Mouse (Mus musculus) forebrain, embryonic 11.5 days (tissue): ENCODE results near the gene Gm11437. TPM values are rescaled to one million over a fixed set of nuclear protein-coding genes. Genes with fewer than 3 reads are reported as not detected.

ENCODE experiments used
- ATAC-seq: fragments of 200-750 bp; cut with Nextera tagmentation; replicated peaks from 2 replicates; pipeline ENCODE4 v1.8.0; 2017; ENCODE audit warnings: moderate TSS enrichment; ENCODE audit not compliant: low FRiP score
- DNase-seq: peaks from one replicate; pipeline ENCODE4 v3.0.0-alpha.2; 2017; ENCODE audit warnings: low spot score
- H3K27ac ChIP-seq: fragments of 300-500 bp; sonication (generic); 2 replicates; pipeline ENCODE4 v1.5.1; 2014; ENCODE audit warnings: low read depth, low read length
- H3K27me3 ChIP-seq: fragments of 300-500 bp; sonication (generic); 2 replicates; pipeline ENCODE4 v1.6.1; 2014; ENCODE audit warnings: mild to moderate bottlenecking, low read length, mixed read lengths; ENCODE audit not compliant: control insufficient read depth, insufficient read depth
- H3K36me3 ChIP-seq: fragments of 300-500 bp; sonication (generic); 2 replicates; pipeline ENCODE4 v1.6.1; 2014; ENCODE audit warnings: mild to moderate bottlenecking, low read length, moderate library complexity, mixed read lengths; ENCODE audit not compliant: control insufficient read depth, insufficient read depth
- H3K4me1 ChIP-seq: fragments of 300-500 bp; sonication (generic); replicated peaks from 2 replicates; pipeline ENCODE4 v1.6.1; 2014; ENCODE audit warnings: low read length, mixed read lengths; ENCODE audit not compliant: control insufficient read depth, insufficient read depth
- H3K4me2 ChIP-seq: fragments of 300-500 bp; sonication (generic); 2 replicates; pipeline ENCODE4 v1.6.1; 2014; ENCODE audit warnings: low read depth, mild to moderate bottlenecking, low read length, moderate library complexity, mixed read lengths; ENCODE audit not compliant: severe bottlenecking
- H3K4me3 ChIP-seq: fragments of 300-500 bp; sonication (generic); 2 replicates; pipeline ENCODE4 v1.5.1; 2014; ENCODE audit warnings: low read depth, low read length
- H3K9ac ChIP-seq: fragments of 300-500 bp; sonication (generic); 2 replicates; pipeline ENCODE4 v1.6.1; 2014; ENCODE audit warnings: low read length
- H3K9me3 ChIP-seq: fragments of 300-500 bp; sonication (generic); 2 replicates; pipeline ENCODE4 v1.6.1; 2016; ENCODE audit warnings: low read length, mixed read lengths; ENCODE audit not compliant: control insufficient read depth
- WGBS: fragments of 180-500 bp; shearing (Covaris S2); extraction: QIAGEN DNeasy Blood & Tissue Kit; methylation state at CpG from one replicate; pipeline ENCODE4 v1.1.7; 2014; 5-methylcytosine and 5-hydroxymethylcytosine counted together
- polyA plus RNA-seq: library from polyadenylated mRNA; unstranded; fragments of >200 nt; fragmentation: Nextera tagmentation; extraction: Ambion mirVana; gene quantifications from 2 replicates; pipeline ENCODE4 v1.2.1, GENCODE M21; 2014

Gm11437 gene
- polyA plus RNA-seq, 1 experiment from 2014 or later, result not detected

DNA sequence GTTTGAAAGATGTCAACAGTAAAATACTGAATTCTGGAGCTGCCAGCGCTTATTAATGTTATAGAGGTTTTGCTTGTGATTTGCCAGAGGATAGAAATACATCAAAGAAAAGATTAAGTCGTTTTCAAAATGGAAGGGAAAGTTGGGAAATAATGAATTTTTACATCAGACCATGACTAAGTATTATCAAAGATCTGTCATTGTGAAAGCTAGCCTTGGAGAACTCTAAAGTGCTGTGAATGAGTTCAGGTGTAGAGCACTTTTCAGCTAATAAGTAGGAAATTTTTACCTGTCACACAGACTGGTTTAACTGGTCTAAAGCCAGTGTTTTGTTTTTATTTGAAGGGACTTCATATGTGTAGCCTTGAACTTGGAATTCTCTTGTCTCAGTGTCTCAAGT is 14.0 kb upstream of the Gm11437 start:
- ATAC-seq (no peak), DNase-seq (no peak)
- Histone ChIP-seq H3K4me1 (peaks cover 2% of the 10 kb centered on the region; the same call in 1 of the 2 replicates), H3K27me3 (no peaks in the 10 kb centered on the region), H3K4me3 (peak overlapping the region; percentile 75), H3K9me3 (no peaks in the 10 kb centered on the region), H3K9ac (peak overlapping the region; percentile 86), H3K36me3 (no peaks in the 10 kb centered on the region), H3K4me2 (peak overlapping the region; percentile 81; the same call in 1 of the 2 replicates), H3K27ac (no peak overlapping the region)
- WGBS, result 71% methylated on average over 2 of the region's 2 CpGs

GRCm38 (mm10) chr11:84179954-84180598 is 12.8 kb upstream of the Gm11437 start:
- peak overlapping the region; percentile 75 for H3K4me3 ChIP-seq
- no peaks in the 10 kb centered on the region for H3K36me3 ChIP-seq
- DNase-seq, result peak; percentile 87
- no peaks in the 10 kb centered on the region for H3K9me3 ChIP-seq
- WGBS, result under 1% methylated on average over 43 of the region's 44 CpGs
- peak overlapping the region; percentile 81 for H3K4me2 ChIP-seq
- peak overlapping the region; percentile 87 for H3K27ac ChIP-seq
- peak overlapping the region; percentile 86 for H3K9ac ChIP-seq
- peaks cover 2% of the 10 kb centered on the region; the same call in 1 of the 2 replicates for H3K4me1 ChIP-seq
- peak; percentile 58 for ATAC-seq
- no peaks in the 10 kb centered on the region for H3K27me3 ChIP-seq

DNA sequence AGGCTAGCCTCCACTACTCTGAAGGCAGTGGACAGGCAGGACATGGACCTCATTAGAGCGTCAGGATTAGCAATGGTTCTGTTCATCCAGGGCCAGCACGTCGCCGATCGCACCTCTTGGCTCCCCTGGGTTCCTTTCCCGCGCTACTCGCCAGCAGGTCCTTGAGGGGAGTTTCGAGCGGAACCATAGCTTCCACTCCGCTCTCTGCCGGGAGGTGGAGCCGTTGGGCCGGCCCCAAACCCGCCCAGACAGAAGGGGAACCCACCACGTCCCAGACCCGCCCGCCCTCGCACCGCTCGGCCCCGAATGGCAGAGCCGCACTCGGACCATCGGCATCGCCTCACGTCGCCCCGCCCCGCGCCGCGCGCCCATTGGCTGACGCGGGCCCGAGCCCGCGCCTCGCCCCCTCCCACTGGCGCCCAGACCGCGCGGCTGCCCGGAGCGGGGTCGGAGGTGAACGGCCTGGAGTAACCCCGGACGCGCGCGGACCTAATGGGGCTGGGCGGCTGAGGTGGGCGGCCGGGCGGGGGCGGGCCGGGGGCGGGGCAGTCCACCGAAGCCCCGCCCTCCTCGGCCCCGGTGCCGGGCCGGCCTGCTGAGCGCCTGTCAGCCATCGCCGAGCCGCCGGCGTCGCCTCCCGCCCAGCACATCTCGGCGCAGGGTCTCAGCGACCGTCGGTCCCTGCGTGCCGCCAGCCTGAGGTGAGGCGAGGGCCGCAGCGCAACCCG is 12.1 kb upstream of the Gm11437 start:
- Histone ChIP-seq H3K36me3 (no peaks in the 10 kb centered on the region), H3K4me3 (peak overlapping the region; percentile 75), H3K9me3 (no peaks in the 10 kb centered on the region), H3K27me3 (no peaks in the 10 kb centered on the region), H3K4me2 (peak overlapping the region; percentile 81), H3K4me1 (peaks cover 2% of the 10 kb centered on the region; the same call in 1 of the 2 replicates), H3K27ac (peak overlapping the region; percentile 87), H3K9ac (peak overlapping the region; percentile 86)
- ATAC-seq, result peak; percentile 98
- DNase-seq, result peak; percentile 99
- WGBS, result under 1% methylated on average over 64 of the region's 85 CpGs

- Histone ChIP-seq H3K9ac (no peak overlapping the region), H3K27me3 (no peaks in the 10 kb centered on the region), H3K36me3 (no peaks in the 10 kb centered on the region), H3K4me3 (no peak overlapping the region), H3K27ac (no peak overlapping the region), H3K4me1 (peaks cover 2% of the 10 kb centered on the region; the same call in 1 of the 2 replicates), H3K4me2 (peak overlapping the region; percentile 81; the same call in 1 of the 2 replicates), H3K9me3 (no peaks in the 10 kb centered on the region)
- DNase-seq, result no peak
- 45% methylated on average over 4 of the region's 4 CpGs for WGBS
- ATAC-seq, result no peak
Observed at GRCm38 (mm10) chr11:84178571-84178970, 11.3 kb upstream of the Gm11437 start.

- Histone ChIP-seq H3K4me3 (no peak overlapping the region), H3K36me3 (no peaks in the 10 kb centered on the region), H3K27ac (no peak overlapping the region), H3K4me1 (0 out of 2 replicates have a peak, but pooled peaks cover 2% of the 10 kb centered on the region), H3K9ac (no peak overlapping the region), H3K4me2 (no peak overlapping the region), H3K9me3 (no peaks in the 10 kb centered on the region), H3K27me3 (no peaks in the 10 kb centered on the region)
- ATAC-seq, result no peak
- WGBS, result 67% methylated on average over 11 of the region's 11 CpGs
- DNase-seq, result no peak
Observed at GRCm38 (mm10) chr11:84172539-84173435, 5.5 kb upstream of the Gm11437 start.

GRCm38 (mm10) chr11:84168701-84169288 is 1.5 kb upstream of the Gm11437 start:
- H3K36me3 ChIP-seq, result no peaks in the 10 kb centered on the region
- no peak overlapping the region for H3K9ac ChIP-seq
- no peaks in the 10 kb centered on the region for H3K27me3 ChIP-seq
- H3K4me3 ChIP-seq, result no peak overlapping the region
- no peak overlapping the region for H3K27ac ChIP-seq
- ATAC-seq (no peak), DNase-seq (no peak)
- H3K4me1 ChIP-seq, result 0 out of 2 replicates have a peak, but pooled peaks cover 2% of the 10 kb centered on the region
- no peak overlapping the region for H3K4me2 ChIP-seq
- 22% methylated on average over 7 of the region's 7 CpGs for WGBS
- H3K9me3 ChIP-seq, result no peaks in the 10 kb centered on the region

DNA sequence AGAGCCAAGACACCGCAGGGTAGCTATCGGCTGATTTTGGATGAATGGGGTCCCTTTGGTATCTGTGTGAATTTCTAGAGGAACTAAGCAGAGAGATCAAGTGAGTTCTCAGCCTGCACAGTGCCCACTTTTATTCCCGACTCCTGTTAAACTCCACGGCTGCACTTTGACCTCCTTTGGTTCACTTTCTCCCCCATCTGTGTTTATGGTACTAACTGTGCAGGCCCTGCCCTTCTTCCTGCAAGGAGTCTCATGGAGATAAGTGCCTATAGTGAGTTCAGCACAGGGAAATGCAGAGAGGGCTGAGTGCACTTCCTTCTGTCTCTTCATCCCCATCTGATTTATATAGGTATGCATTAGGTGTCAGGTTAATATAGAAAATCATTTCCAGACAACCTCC is 2.7 kb downstream of the Gm11437 start:
- WGBS, result 74% methylated on average over 4 of the region's 4 CpGs
- ATAC-seq, result no peak

GRCm38 (mm10) chr11:84164123-84164522 is 3.2 kb downstream of the Gm11437 start:
- no peak for ATAC-seq

More for the DNA sequence above, 2.7 kb downstream of the Gm11437 start:
- H3K4me2 ChIP-seq, result no peak overlapping the region
- no peak overlapping the region for H3K27ac ChIP-seq
- no peaks in the 10 kb centered on the region for H3K9me3 ChIP-seq
- no peaks in the 10 kb centered on the region for H3K36me3 ChIP-seq
- no peak overlapping the region for H3K4me3 ChIP-seq
- no peaks in the 10 kb centered on the region for H3K4me1 ChIP-seq
- no peaks in the 10 kb centered on the region for H3K27me3 ChIP-seq
- no peak for DNase-seq
- H3K9ac ChIP-seq, result no peak overlapping the region

More at GRCm38 (mm10) chr11:84164123-84164522, 3.2 kb downstream of the Gm11437 start:
- no peaks in the 10 kb centered on the region for H3K4me1 ChIP-seq
- H3K4me2 ChIP-seq, result no peak overlapping the region
- no peak overlapping the region for H3K27ac ChIP-seq
- DNase-seq, result no peak
- 90% methylated on average over 6 of the region's 6 CpGs for WGBS
- H3K9me3 ChIP-seq, result no peaks in the 10 kb centered on the region
- H3K9ac ChIP-seq, result no peak overlapping the region
- H3K36me3 ChIP-seq, result no peaks in the 10 kb centered on the region
- H3K4me3 ChIP-seq, result no peak overlapping the region
- H3K27me3 ChIP-seq, result no peaks in the 10 kb centered on the region
